In genomic region chr16:8525293-8525692, GRCm38 (mm10) we compare ENCODE assay signal across 32 mouse cellular contexts. TPM values are rescaled to one million over a fixed set of nuclear protein-coding genes. Genes with fewer than 3 reads are reported as not detected.
DNase-seq lines count a peak whose midpoint lies in the region; ATAC-seq and TF ChIP-seq lines count a peak whose summit lies in the region.
"Had no signal": no experiment of that assay in that cellular context is flagged by ENCODE, and none has a peak within 500 bp of the region (broad histone marks: within the 10 kb centered on the region; RNA-seq: fewer than 3 reads in every experiment).

No protein-coding gene starts in this region.

- WGBS in hindbrain, postnatal 0 days = 38% methylated on average over 3 of the region's 3 CpGs
- WGBS in hindbrain, embryonic 16.5 days = 57% methylated on average over 3 of the region's 3 CpGs
- WGBS in lung, embryonic 14.5 days = 46% methylated on average over 3 of the region's 3 CpGs
- WGBS in intestine, postnatal 0 days = 38% methylated on average over 3 of the region's 3 CpGs
- 25% methylated on average over 3 of the region's 3 CpGs for WGBS in small intestine, adult 2 months

- TF ChIP-seq CTCF in hindbrain, postnatal 0 days (IDR thresholded peaks at IDR 0.05; ENCODE audit: low read depth) = no peak
- TF ChIP-seq CTCF in lung, embryonic 14.5 days (IDR thresholded peaks at IDR 0.05; ENCODE audit: low read depth) = no peak
- no peak for TF ChIP-seq CTCF in intestine, postnatal 0 days (IDR thresholded peaks at IDR 0.05; ENCODE audit: low read depth)
- no peak for TF ChIP-seq CTCF in small intestine, adult 2 months (IDR thresholded peaks at IDR 0.05; ENCODE audit: extremely low read depth, insufficient read length, insufficient replicate concordance, low read depth, low read length)

- DNase-seq in hindbrain, postnatal 0 days (ENCODE audit: low spot score) = peak; percentile 8
- DNase-seq in lung, embryonic 14.5 days = peak; percentile 45
- DNase-seq in lung, postnatal 10 days = no peak
- DNase-seq: adrenal gland, postnatal 14 days; cerebellum, adult 11 months; cerebellum, adult 9-11 months; forebrain, postnatal 0 days; gastrocnemius, postnatal 14 days; heart, adult 11 months; kidney, adult 8-10 months; kidney, postnatal 4 days; layer of hippocampus, postnatal 36 days; left cerebral cortex, postnatal 4 days; thymus, postnatal 4 days had no signal

- no peak for ATAC-seq in hindbrain, postnatal 0 days
- ATAC-seq in hindbrain, embryonic 16.5 days = no peak
- no peak for ATAC-seq in lung, embryonic 14.5 days (ENCODE audit: insufficient read depth)
- ATAC-seq in intestine, postnatal 0 days = no peak
- no peak for ATAC-seq in frontal cortex, adult (ENCODE audit: low TSS enrichment)
- ATAC-seq: inflammation-experienced regulatory T-cells, adult 6 months; lung, postnatal 0 days; midbrain, embryonic 15.5 days; Patski had no signal

- no peak overlapping the region for H3K4me3 ChIP-seq in hindbrain, postnatal 0 days (ENCODE audit: low read length)
- H3K4me3 ChIP-seq in hindbrain, embryonic 16.5 days (ENCODE audit: low read length) = no peak overlapping the region
- H3K4me3 ChIP-seq in lung, embryonic 14.5 days (ENCODE audit: low read depth, low read length) = no peak overlapping the region
- H3K4me3 ChIP-seq in intestine, postnatal 0 days (ENCODE audit: low read depth, low read length) = no peak overlapping the region
- H3K4me3 ChIP-seq in small intestine, adult 2 months (ENCODE audit: low read depth, low read length) = no peak overlapping the region
- H3K4me3 ChIP-seq: embryonic facial prominence, embryonic 10.5 days; embryonic facial prominence, embryonic 15.5 days; forebrain, embryonic 12.5 days; heart, embryonic 10.5 days; heart, embryonic 15.5 days; hindbrain, embryonic 12.5 days; midbrain, embryonic 15.5 days had no signal

- peaks cover 4% of the 10 kb centered on the region for H3K4me1 ChIP-seq in hindbrain, postnatal 0 days (ENCODE audit: insufficient read depth, low read length)
- H3K4me1 ChIP-seq in hindbrain, embryonic 16.5 days (ENCODE audit: control insufficient read depth, insufficient read depth, low read depth, low read length) = peaks cover 21% of the 10 kb centered on the region
- peaks cover 17% of the 10 kb centered on the region for H3K4me1 ChIP-seq in lung, embryonic 14.5 days (ENCODE audit: insufficient read depth)
- H3K4me1 ChIP-seq in intestine, postnatal 0 days (replicated peaks; ENCODE audit: control insufficient read depth, insufficient read depth, low read length) = peaks cover 15% of the 10 kb centered on the region; the same call in 1 of the 2 replicates
- H3K4me1 ChIP-seq in small intestine, adult 2 months (ENCODE audit: control insufficient read depth, insufficient read depth, insufficient read length, low read length) = peaks cover 30% of the 10 kb centered on the region; the same call in 1 of the 2 replicates

- H3K9me3 ChIP-seq in hindbrain, postnatal 0 days (ENCODE audit: low read length) = no peaks in the 10 kb centered on the region
- no peaks in the 10 kb centered on the region for H3K9me3 ChIP-seq in hindbrain, embryonic 16.5 days (ENCODE audit: control insufficient read depth, low read length)
- H3K9me3 ChIP-seq in lung, embryonic 14.5 days (ENCODE audit: low read depth, low read length) = no peaks in the 10 kb centered on the region
- no peaks in the 10 kb centered on the region for H3K9me3 ChIP-seq in intestine, postnatal 0 days (ENCODE audit: control insufficient read depth)
- H3K9me3 ChIP-seq: embryonic facial prominence, embryonic 10.5 days; embryonic facial prominence, embryonic 15.5 days; forebrain, embryonic 12.5 days; G1E; heart, embryonic 10.5 days; heart, embryonic 15.5 days; hindbrain, embryonic 12.5 days; midbrain, embryonic 15.5 days had no signal

- no peak overlapping the region for H3K27ac ChIP-seq in hindbrain, postnatal 0 days
- H3K27ac ChIP-seq in hindbrain, embryonic 16.5 days (ENCODE audit: low read depth, low read length) = no peak overlapping the region
- H3K27ac ChIP-seq in lung, embryonic 14.5 days (ENCODE audit: low read depth) = no peak overlapping the region
- H3K27ac ChIP-seq in intestine, postnatal 0 days (ENCODE audit: low read depth, low read length) = 0 out of 2 replicates have a peak overlapping the region, but pooled peaks have one; percentile 47
- H3K27ac ChIP-seq in small intestine, adult 2 months (ENCODE audit: insufficient read depth, low read depth, low read length) = peak overlapping the region; percentile 75
- H3K27ac ChIP-seq: embryonic facial prominence, embryonic 10.5 days; embryonic facial prominence, embryonic 15.5 days; forebrain, embryonic 12.5 days; heart, embryonic 10.5 days; hindbrain, embryonic 12.5 days; kidney, postnatal 0 days; liver, embryonic 14.5 days; macrophage had no signal

- H3K36me3 ChIP-seq in hindbrain, postnatal 0 days (ENCODE audit: insufficient read depth, low read length) = no peaks in the 10 kb centered on the region
- H3K36me3 ChIP-seq in hindbrain, embryonic 16.5 days (ENCODE audit: control insufficient read depth, insufficient read depth, low read length) = no peaks in the 10 kb centered on the region
- no peaks in the 10 kb centered on the region for H3K36me3 ChIP-seq in lung, embryonic 14.5 days (ENCODE audit: insufficient read depth)
- peaks cover 2% of the 10 kb centered on the region; the same call in 1 of the 2 replicates for H3K36me3 ChIP-seq in intestine, postnatal 0 days (ENCODE audit: control insufficient read depth, insufficient read depth)
- peaks cover 1% of the 10 kb centered on the region; the same call in 1 of the 2 replicates for H3K36me3 ChIP-seq in small intestine, adult 2 months (ENCODE audit: control insufficient read depth, insufficient read depth, low read length)
- H3K36me3 ChIP-seq: embryonic facial prominence, embryonic 10.5 days; embryonic facial prominence, embryonic 15.5 days; forebrain, embryonic 12.5 days; G1E; heart, embryonic 10.5 days; heart, embryonic 15.5 days; hindbrain, embryonic 12.5 days; midbrain, embryonic 15.5 days had no signal

- H3K4me2 ChIP-seq in hindbrain, postnatal 0 days (ENCODE audit: low read depth, low read length) = no peak overlapping the region
- no peak overlapping the region for H3K4me2 ChIP-seq in hindbrain, embryonic 16.5 days (ENCODE audit: low read length)
- no peak overlapping the region for H3K4me2 ChIP-seq in lung, embryonic 14.5 days
- 0 out of 2 replicates have a peak overlapping the region, but pooled peaks have one; percentile 45 for H3K4me2 ChIP-seq in intestine, postnatal 0 days (replicated peaks; ENCODE audit: low read depth)
- H3K4me2 ChIP-seq: embryonic facial prominence, embryonic 15.5 days; forebrain, embryonic 12.5 days; heart, embryonic 15.5 days; hindbrain, embryonic 12.5 days; midbrain, embryonic 15.5 days had no signal

- no peak for TF ChIP-seq POLR2A in small intestine, adult 2 months (IDR thresholded peaks at IDR 0.05; ENCODE audit: low read depth, low read length)

- no peaks in the 10 kb centered on the region for H3K27me3 ChIP-seq in hindbrain, postnatal 0 days (ENCODE audit: insufficient read depth, low read length)
- H3K27me3 ChIP-seq in hindbrain, embryonic 16.5 days (replicated peaks; ENCODE audit: control insufficient read depth, insufficient read depth, low read length) = no peaks in the 10 kb centered on the region
- no peaks in the 10 kb centered on the region for H3K27me3 ChIP-seq in lung, embryonic 14.5 days (ENCODE audit: insufficient read depth, low read length)
- no peaks in the 10 kb centered on the region for H3K27me3 ChIP-seq in intestine, postnatal 0 days (replicated peaks; ENCODE audit: control insufficient read depth, insufficient read depth, low read length)
- H3K27me3 ChIP-seq in small intestine, adult 2 months (ENCODE audit: control insufficient read depth, insufficient read depth, low read length) = no peaks in the 10 kb centered on the region
- H3K27me3 ChIP-seq: embryonic facial prominence, embryonic 15.5 days; heart, embryonic 15.5 days; hindbrain, embryonic 12.5 days; midbrain, embryonic 15.5 days; Patski had no signal

- H3K9ac ChIP-seq in hindbrain, postnatal 0 days (replicated peaks; ENCODE audit: low read length) = no peak overlapping the region
- no peak overlapping the region for H3K9ac ChIP-seq in hindbrain, embryonic 16.5 days (ENCODE audit: low read depth, low read length)
- no peak overlapping the region for H3K9ac ChIP-seq in lung, embryonic 14.5 days
- H3K9ac ChIP-seq in intestine, postnatal 0 days (ENCODE audit: low read depth, low read length) = no peak overlapping the region
- H3K9ac ChIP-seq: embryonic facial prominence, embryonic 15.5 days; forebrain, embryonic 12.5 days; forebrain, postnatal 0 days; heart, embryonic 15.5 days; hindbrain, embryonic 12.5 days; liver, embryonic 14.5 days; midbrain, embryonic 15.5 days had no signal

RNA-seq across cellular contexts. Expression of gene Abat, which starts 12.1 kb away (rescaled TPM):
- total RNA-seq in hindbrain, postnatal 0 days (2014; rRNA removed) = 149 and 157 TPM in 2 replicates
- 108 and 111 TPM in 2 replicates for polyA plus RNA-seq in hindbrain, postnatal 0 days (2015; fragmentation: Nextera tagmentation; extraction: Ambion mirVana)
- polyA plus RNA-seq in hindbrain, embryonic 16.5 days (2015; fragmentation: Nextera tagmentation; extraction: Ambion mirVana) = 95.2 and 106 TPM in 2 replicates
- 15.7 and 16.8 TPM in 2 replicates for polyA plus RNA-seq in lung, embryonic 14.5 days (2014; fragmentation: Nextera tagmentation; extraction: Ambion mirVana)
- polyA plus RNA-seq in intestine, postnatal 0 days (2015; fragmentation: Nextera tagmentation; extraction: Ambion mirVana) = 30.8 and 31.0 TPM in 2 replicates
- 7.8 and 22.0 TPM in 2 replicates for polyA plus RNA-seq in small intestine, adult 2 months (2012; rRNA removed)
- polyA plus RNA-seq: G1E, macrophage had no signal

RNA-seq across cellular contexts. Expression of gene Mettl22, which starts 54.7 kb away (rescaled TPM):
- 34.0 and 39.0 TPM in 2 replicates for total RNA-seq in hindbrain, postnatal 0 days (2014; rRNA removed)
- 66.3 and 66.9 TPM in 2 replicates for polyA plus RNA-seq in hindbrain, postnatal 0 days (2015; fragmentation: Nextera tagmentation; extraction: Ambion mirVana)
- polyA plus RNA-seq in hindbrain, embryonic 16.5 days (2015; fragmentation: Nextera tagmentation; extraction: Ambion mirVana) = 53.7 and 58.4 TPM in 2 replicates
- 15.3 and 15.9 TPM in 2 replicates for polyA plus RNA-seq in lung, embryonic 14.5 days (2014; fragmentation: Nextera tagmentation; extraction: Ambion mirVana)
- polyA plus RNA-seq in intestine, postnatal 0 days (2015; fragmentation: Nextera tagmentation; extraction: Ambion mirVana) = 12.3 and 14.8 TPM in 2 replicates
- 5.6 and 10.3 TPM in 2 replicates for polyA plus RNA-seq in small intestine, adult 2 months (2012; rRNA removed)

Comparison
In these comparisons a context has a peak if more than half of its experiments do, and no peak if none do; other contexts are left out.
1. H3K27ac ChIP-seq: peak in intestine, postnatal 0 days (single experiment) and small intestine, adult 2 months (single experiment); none in hindbrain, postnatal 0 days (single experiment), hindbrain, embryonic 16.5 days (single experiment) and lung, embryonic 14.5 days (single experiment).